Mouse (Mus musculus): Measurements from ENCODE around the gene Myh14. TPM values are rescaled to one million over a fixed set of nuclear protein-coding genes. Genes with fewer than 3 reads are reported as not detected.

Gene Myh14
- polyA plus RNA-seq, 1 experiment from 2014 or later, result 2.2 TPM

- Histone ChIP-seq H3K4me2 (ENCODE audit: low read depth) (no peak overlapping the region), H3K27ac (ENCODE audit: low read depth, low read length) (no peak overlapping the region), H3K4me1 (ENCODE audit: control insufficient read depth, insufficient read depth, low read length) (no peaks in the 10 kb centered on the region), H3K27me3 (ENCODE audit: control insufficient read depth, insufficient read depth, low read length) (peaks cover 4% of the 10 kb centered on the region), H3K9me3 (ENCODE audit: control insufficient read depth, low read length) (no peaks in the 10 kb centered on the region), H3K4me3 (ENCODE audit: low read depth, low read length) (no peak overlapping the region), H3K36me3 (ENCODE audit: control insufficient read depth, insufficient read depth, low read length) (no peaks in the 10 kb centered on the region), H3K9ac (ENCODE audit: low read length) (no peak overlapping the region)
- DNase-seq (ENCODE audit: low spot score), result peak; percentile 45
- WGBS, result 17% methylated on average over 15 of the region's 15 CpGs
- no peak for ATAC-seq (ENCODE audit: insufficient read depth, low FRiP score, low TSS enrichment)
These were observed 37.2 kb downstream of the Myh14 start for GRCm38 (mm10) chr7:44633407-44633806.

- Histone ChIP-seq H3K4me2 (ENCODE audit: low read depth) (no peak overlapping the region), H3K9ac (ENCODE audit: low read length) (no peak overlapping the region), H3K4me3 (ENCODE audit: low read depth, low read length) (no peak overlapping the region), H3K27ac (ENCODE audit: low read depth, low read length) (no peak overlapping the region), H3K9me3 (ENCODE audit: control insufficient read depth, low read length) (no peaks in the 10 kb centered on the region), H3K27me3 (ENCODE audit: control insufficient read depth, insufficient read depth, low read length) (no peaks in the 10 kb centered on the region), H3K36me3 (ENCODE audit: control insufficient read depth, insufficient read depth, low read length) (no peaks in the 10 kb centered on the region), H3K4me1 (ENCODE audit: control insufficient read depth, insufficient read depth, low read length) (no peaks in the 10 kb centered on the region)
- 33% methylated on average over 13 of the region's 13 CpGs for WGBS
- DNase-seq (ENCODE audit: low spot score), result no peak
- no peak for ATAC-seq (ENCODE audit: insufficient read depth, low FRiP score, low TSS enrichment)
These were observed 38.0 kb downstream of the Myh14 start for GRCm38 (mm10) chr7:44632676-44633075.

GRCm38 (mm10) chr7:44630437-44630836 is 40.2 kb downstream of the Myh14 start:
- Histone ChIP-seq H3K9me3 (ENCODE audit: control insufficient read depth, low read length) (no peaks in the 10 kb centered on the region), H3K4me1 (ENCODE audit: control insufficient read depth, insufficient read depth, low read length) (no peaks in the 10 kb centered on the region), H3K36me3 (ENCODE audit: control insufficient read depth, insufficient read depth, low read length) (no peaks in the 10 kb centered on the region), H3K27me3 (ENCODE audit: control insufficient read depth, insufficient read depth, low read length) (no peaks in the 10 kb centered on the region), H3K4me3 (ENCODE audit: low read depth, low read length) (no peak overlapping the region), H3K9ac (ENCODE audit: low read length) (no peak overlapping the region), H3K27ac (ENCODE audit: low read depth, low read length) (no peak overlapping the region), H3K4me2 (ENCODE audit: low read depth) (no peak overlapping the region)
- WGBS, result 80% methylated on average over 11 of the region's 13 CpGs
- DNase-seq (ENCODE audit: low spot score) (no peak), ATAC-seq (ENCODE audit: insufficient read depth, low FRiP score, low TSS enrichment) (no peak)

GRCm38 (mm10) chr7:44628402-44629034 is 42.1 kb downstream of the Myh14 start:
- WGBS, result 88% methylated on average over 15 of the region's 15 CpGs
- H3K36me3 ChIP-seq (ENCODE audit: control insufficient read depth, insufficient read depth, low read length), result no peaks in the 10 kb centered on the region
- H3K27me3 ChIP-seq (ENCODE audit: control insufficient read depth, insufficient read depth, low read length), result no peaks in the 10 kb centered on the region
- H3K9ac ChIP-seq (ENCODE audit: low read length), result no peak overlapping the region
- ATAC-seq (ENCODE audit: insufficient read depth, low FRiP score, low TSS enrichment) (no peak), DNase-seq (ENCODE audit: low spot score) (no peak)
- H3K4me1 ChIP-seq (ENCODE audit: control insufficient read depth, insufficient read depth, low read length), result no peaks in the 10 kb centered on the region
- H3K27ac ChIP-seq (ENCODE audit: low read depth, low read length), result no peak overlapping the region
- no peaks in the 10 kb centered on the region for H3K9me3 ChIP-seq (ENCODE audit: control insufficient read depth, low read length)
- no peak overlapping the region for H3K4me3 ChIP-seq (ENCODE audit: low read depth, low read length)
- no peak overlapping the region for H3K4me2 ChIP-seq (ENCODE audit: low read depth)

DNA sequence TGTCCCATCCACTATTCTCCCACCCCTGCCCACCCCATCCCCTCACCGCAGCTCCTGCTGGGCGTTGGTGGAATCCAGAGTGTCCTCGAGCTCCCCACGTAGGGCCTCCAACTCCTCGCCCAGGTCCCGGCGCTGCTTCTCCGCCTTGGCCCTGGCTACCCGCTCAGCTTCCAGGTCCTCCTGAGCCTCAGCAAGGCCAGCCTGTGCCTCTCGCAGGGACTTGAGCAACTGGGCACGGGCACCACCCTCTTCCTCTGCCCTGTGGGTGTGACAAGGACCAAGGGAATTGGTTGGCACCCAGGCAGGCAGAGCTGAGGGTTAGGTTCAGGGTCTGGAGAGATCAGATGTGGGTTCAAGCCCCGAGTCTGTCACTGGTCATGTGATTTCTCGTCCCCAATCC is 43.7 kb downstream of the Myh14 start:
- DNase-seq (ENCODE audit: low spot score) (no peak), ATAC-seq (ENCODE audit: insufficient read depth, low FRiP score, low TSS enrichment) (no peak)
- 87% methylated on average over 13 of the region's 13 CpGs for WGBS
- Histone ChIP-seq H3K9ac (ENCODE audit: low read length) (no peak overlapping the region), H3K4me2 (ENCODE audit: low read depth) (no peak overlapping the region), H3K27ac (ENCODE audit: low read depth, low read length) (no peak overlapping the region), H3K4me3 (ENCODE audit: low read depth, low read length) (no peak overlapping the region), H3K9me3 (ENCODE audit: control insufficient read depth, low read length) (no peaks in the 10 kb centered on the region), H3K36me3 (ENCODE audit: control insufficient read depth, insufficient read depth, low read length) (no peaks in the 10 kb centered on the region), H3K27me3 (ENCODE audit: control insufficient read depth, insufficient read depth, low read length) (no peaks in the 10 kb centered on the region), H3K4me1 (ENCODE audit: control insufficient read depth, insufficient read depth, low read length) (no peaks in the 10 kb centered on the region)

DNA sequence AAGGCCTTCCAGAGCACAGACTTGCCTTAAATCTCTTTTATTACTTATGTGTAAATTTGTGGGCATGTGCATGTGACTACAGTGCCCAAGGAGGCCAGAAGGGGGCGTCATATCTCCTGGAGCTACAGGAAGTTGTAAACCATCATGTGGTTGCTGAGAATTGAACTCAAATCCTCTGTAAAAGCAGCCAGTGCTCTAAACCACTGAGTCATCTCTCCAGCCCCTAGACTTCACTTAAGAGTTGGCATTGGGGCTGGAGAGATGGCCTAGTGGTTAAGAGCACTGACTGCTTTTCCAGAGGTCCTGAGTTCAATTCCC is 44.6 kb downstream of the Myh14 start:
- WGBS, result 55% methylated on average over 1 of the region's 1 CpGs
- ATAC-seq (ENCODE audit: insufficient read depth, low FRiP score, low TSS enrichment), result no peak

GRCm38 (mm10) chr7:44625241-44626067 is 45.2 kb downstream of the Myh14 start:
- Histone ChIP-seq H3K4me3 (ENCODE audit: low read depth, low read length) (no peak overlapping the region), H3K9me3 (ENCODE audit: control insufficient read depth, low read length) (no peaks in the 10 kb centered on the region), H3K27me3 (ENCODE audit: control insufficient read depth, insufficient read depth, low read length) (no peaks in the 10 kb centered on the region), H3K4me1 (ENCODE audit: control insufficient read depth, insufficient read depth, low read length) (no peaks in the 10 kb centered on the region), H3K27ac (ENCODE audit: low read depth, low read length) (no peak overlapping the region), H3K9ac (ENCODE audit: low read length) (no peak overlapping the region), H3K36me3 (ENCODE audit: control insufficient read depth, insufficient read depth, low read length) (no peaks in the 10 kb centered on the region), H3K4me2 (ENCODE audit: low read depth) (no peak overlapping the region)
- no peak for ATAC-seq (ENCODE audit: insufficient read depth, low FRiP score, low TSS enrichment)
- no peak for DNase-seq (ENCODE audit: low spot score)
- WGBS, result 89% methylated on average over 13 of the region's 13 CpGs

More for the DNA sequence above, 44.6 kb downstream of the Myh14 start:
- no peak overlapping the region for H3K4me3 ChIP-seq (ENCODE audit: low read depth, low read length)
- DNase-seq (ENCODE audit: low spot score), result no peak
- no peak overlapping the region for H3K4me2 ChIP-seq (ENCODE audit: low read depth)
- no peaks in the 10 kb centered on the region for H3K9me3 ChIP-seq (ENCODE audit: control insufficient read depth, low read length)
- H3K27me3 ChIP-seq (ENCODE audit: control insufficient read depth, insufficient read depth, low read length), result no peaks in the 10 kb centered on the region
- no peaks in the 10 kb centered on the region for H3K4me1 ChIP-seq (ENCODE audit: control insufficient read depth, insufficient read depth, low read length)
- H3K9ac ChIP-seq (ENCODE audit: low read length), result no peak overlapping the region
- H3K36me3 ChIP-seq (ENCODE audit: control insufficient read depth, insufficient read depth, low read length), result no peaks in the 10 kb centered on the region
- H3K27ac ChIP-seq (ENCODE audit: low read depth, low read length), result no peak overlapping the region

GRCm38 (mm10) chr7:44624828-44625227 is 45.8 kb downstream of the Myh14 start:
- DNase-seq (ENCODE audit: low spot score) (no peak), ATAC-seq (ENCODE audit: insufficient read depth, low FRiP score, low TSS enrichment) (no peak)
- Histone ChIP-seq H3K9me3 (ENCODE audit: control insufficient read depth, low read length) (no peaks in the 10 kb centered on the region), H3K36me3 (ENCODE audit: control insufficient read depth, insufficient read depth, low read length) (no peaks in the 10 kb centered on the region), H3K9ac (ENCODE audit: low read length) (no peak overlapping the region), H3K27ac (ENCODE audit: low read depth, low read length) (no peak overlapping the region), H3K4me1 (ENCODE audit: control insufficient read depth, insufficient read depth, low read length) (no peaks in the 10 kb centered on the region), H3K4me3 (ENCODE audit: low read depth, low read length) (no peak overlapping the region), H3K4me2 (ENCODE audit: low read depth) (no peak overlapping the region), H3K27me3 (ENCODE audit: control insufficient read depth, insufficient read depth, low read length) (no peaks in the 10 kb centered on the region)
- WGBS, result 67% methylated on average over 14 of the region's 14 CpGs

- WGBS, result 69% methylated on average over 3 of the region's 3 CpGs
These were observed 46.2 kb downstream of the Myh14 start for GRCm38 (mm10) chr7:44624543-44624826.

More at GRCm38 (mm10) chr7:44624543-44624826, 46.2 kb downstream of the Myh14 start:
- Histone ChIP-seq H3K36me3 (ENCODE audit: control insufficient read depth, insufficient read depth, low read length) (no peaks in the 10 kb centered on the region), H3K4me2 (ENCODE audit: low read depth) (no peak overlapping the region), H3K9ac (ENCODE audit: low read length) (no peak overlapping the region), H3K4me3 (ENCODE audit: low read depth, low read length) (no peak overlapping the region), H3K9me3 (ENCODE audit: control insufficient read depth, low read length) (0 out of 2 replicates have a peak, but pooled peaks cover under 1% of the 10 kb centered on the region), H3K27ac (ENCODE audit: low read depth, low read length) (no peak overlapping the region), H3K27me3 (ENCODE audit: control insufficient read depth, insufficient read depth, low read length) (no peaks in the 10 kb centered on the region), H3K4me1 (ENCODE audit: control insufficient read depth, insufficient read depth, low read length) (no peaks in the 10 kb centered on the region)
- DNase-seq (ENCODE audit: low spot score) (no peak), ATAC-seq (ENCODE audit: insufficient read depth, low FRiP score, low TSS enrichment) (no peak)

Data from neural tube, embryonic 11.5 days (tissue).